Mouse (Mus musculus) C2C12 (cell line): ENCODE results near the gene Kcnd2. TPM values are rescaled to one million over a fixed set of nuclear protein-coding genes. Genes with fewer than 3 reads are reported as not detected.

Experiments used
- H3K27me3 ChIP-seq: one replicate; pipeline ENCODE4 v1.6.1; 2011; ENCODE audit not compliant: control insufficient read depth, insufficient read depth, insufficient read length
- H3K36me3 ChIP-seq: one replicate; pipeline ENCODE4 v1.6.1; 2011; ENCODE audit not compliant: control insufficient read depth, insufficient read depth
- H3K4me3 ChIP-seq: one replicate; pipeline ENCODE4 v1.5.1; 2011; ENCODE audit warnings: mild to moderate bottlenecking, control low read depth; ENCODE audit not compliant: poor library complexity, insufficient read depth, severe bottlenecking
- H3K79me2 ChIP-seq: one replicate; pipeline ENCODE4 v1.6.1; 2011; ENCODE audit not compliant: control insufficient read depth, insufficient read depth
- H3K79me3 ChIP-seq: one replicate; pipeline ENCODE4 v1.6.1; 2011; ENCODE audit warnings: low read depth, control low read depth
- H3ac ChIP-seq: one replicate; pipeline ENCODE3; 2011; ENCODE audit warnings: low read depth; ENCODE audit not compliant: control insufficient read depth, insufficient read length
- CEBPB ChIP-seq: IDR thresholded peaks from one replicate; pipeline ENCODE4 v1.6.1; 2011; ENCODE audit warnings: low read depth, mild to moderate bottlenecking, control low read depth, moderate library complexity
- CTCF ChIP-seq: IDR thresholded peaks from one replicate; pipeline ENCODE4 v1.5.1; 2011; ENCODE audit not compliant: control insufficient read depth, insufficient read depth, insufficient read length
- FOSL1 ChIP-seq: IDR thresholded peaks from one replicate; pipeline ENCODE4 v1.8.0; 2011; ENCODE audit warnings: mild to moderate bottlenecking, low read length; ENCODE audit not compliant: poor library complexity, insufficient read depth, severe bottlenecking
- MAX ChIP-seq: IDR thresholded peaks from one replicate; pipeline ENCODE4 v1.6.1; 2011; ENCODE audit warnings: mild to moderate bottlenecking, control low read depth
- MYOD1 ChIP-seq: IDR thresholded peaks from one replicate; pipeline ENCODE4 v1.6.1; 2011; ENCODE audit warnings: low read depth; ENCODE audit not compliant: control insufficient read depth, insufficient read length
- MYOG ChIP-seq: IDR thresholded peaks from one replicate; pipeline ENCODE4 v1.6.1; 2011; ENCODE audit not compliant: control insufficient read depth, insufficient read length; ENCODE audit errors: extremely low read depth
- USF1 ChIP-seq: IDR thresholded peaks from one replicate; pipeline ENCODE4 v1.6.1; 2011; ENCODE audit warnings: low read depth, mild to moderate bottlenecking, control low read depth, moderate library complexity
- polyA plus RNA-seq: library from polyadenylated mRNA; unstranded; fragments of >200 nt; fragmentation: generic; extraction: Trizol; gene quantifications from one replicate; pipeline ENCODE4 v1.2.1, GENCODE M21; 2012; ENCODE audit warnings: missing spikeins

The Kcnd2 gene
- polyA plus RNA-seq, 1 experiment = not detected

DNA sequence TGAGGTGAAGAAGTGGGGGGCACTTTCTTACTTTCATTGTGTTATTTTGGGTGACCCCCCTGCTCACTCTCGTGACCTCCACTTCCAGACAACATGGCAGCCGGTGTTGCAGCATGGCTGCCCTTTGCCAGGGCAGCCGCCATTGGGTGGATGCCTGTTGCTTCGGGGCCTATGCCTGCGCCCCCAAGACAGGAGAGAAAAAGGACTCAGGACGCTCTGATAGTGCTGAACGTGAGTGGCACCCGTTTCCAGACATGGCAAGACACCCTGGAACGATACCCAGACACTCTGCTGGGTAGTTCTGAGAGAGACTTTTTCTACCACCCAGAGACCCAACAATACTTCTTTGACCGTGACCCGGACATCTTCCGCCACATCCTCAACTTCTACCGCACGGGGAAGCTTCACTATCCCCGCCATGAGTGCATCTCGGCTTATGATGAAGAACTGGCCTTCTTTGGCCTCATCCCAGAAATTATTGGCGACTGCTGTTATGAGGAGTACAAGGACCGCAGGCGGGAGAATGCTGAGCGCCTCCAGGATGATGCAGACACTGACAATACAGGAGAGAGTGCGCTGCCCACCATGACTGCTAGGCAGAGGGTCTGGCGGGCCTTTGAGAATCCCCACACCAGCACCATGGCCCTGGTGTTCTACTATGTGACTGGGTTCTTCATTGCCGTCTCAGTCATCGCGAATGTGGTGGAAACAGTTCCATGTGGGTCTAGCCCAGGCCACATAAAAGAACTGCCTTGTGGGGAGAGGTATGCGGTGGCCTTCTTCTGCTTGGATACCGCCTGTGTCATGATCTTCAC lies 1.1 kb downstream of the Kcnd2 start:
- no peak for TF ChIP-seq CEBPB
- TF ChIP-seq MYOG = no peak
- no peak for TF ChIP-seq CTCF
- TF ChIP-seq MYOD1 = no peak
- no peak for TF ChIP-seq USF1
- TF ChIP-seq MAX = no peak
- no peaks in the 10 kb centered on the region for H3K79me2 ChIP-seq
- H3K4me3 ChIP-seq = no peak overlapping the region
- no peaks in the 10 kb centered on the region for H3K27me3 ChIP-seq
- H3ac ChIP-seq = no peak overlapping the region
- H3K36me3 ChIP-seq = no peaks in the 10 kb centered on the region
- H3K79me3 ChIP-seq = no peaks in the 10 kb centered on the region

DNA sequence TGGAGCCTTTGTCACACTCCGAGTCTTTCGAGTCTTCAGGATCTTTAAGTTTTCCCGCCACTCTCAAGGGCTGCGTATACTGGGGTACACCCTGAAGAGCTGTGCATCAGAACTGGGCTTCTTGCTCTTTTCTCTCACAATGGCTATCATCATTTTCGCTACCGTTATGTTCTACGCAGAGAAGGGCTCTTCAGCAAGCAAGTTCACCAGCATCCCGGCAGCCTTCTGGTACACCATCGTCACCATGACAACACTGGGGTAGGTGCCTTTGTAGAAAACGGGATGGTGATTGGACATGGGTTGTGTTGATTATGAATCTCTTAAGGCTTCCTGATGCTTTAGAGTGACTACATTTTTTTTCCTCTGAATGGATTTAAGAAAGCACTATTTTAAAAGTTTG lies 1.9 kb downstream of the Kcnd2 start:
- no peaks in the 10 kb centered on the region for H3K79me2 ChIP-seq
- TF ChIP-seq MYOD1 (no peak), MAX (no peak), CTCF (no peak), USF1 (no peak), FOSL1 (no peak)
- no peak overlapping the region for H3ac ChIP-seq
- H3K79me3 ChIP-seq = no peaks in the 10 kb centered on the region
- H3K27me3 ChIP-seq = no peaks in the 10 kb centered on the region
- no peaks in the 10 kb centered on the region for H3K36me3 ChIP-seq
- H3K4me3 ChIP-seq = no peak overlapping the region

DNA sequence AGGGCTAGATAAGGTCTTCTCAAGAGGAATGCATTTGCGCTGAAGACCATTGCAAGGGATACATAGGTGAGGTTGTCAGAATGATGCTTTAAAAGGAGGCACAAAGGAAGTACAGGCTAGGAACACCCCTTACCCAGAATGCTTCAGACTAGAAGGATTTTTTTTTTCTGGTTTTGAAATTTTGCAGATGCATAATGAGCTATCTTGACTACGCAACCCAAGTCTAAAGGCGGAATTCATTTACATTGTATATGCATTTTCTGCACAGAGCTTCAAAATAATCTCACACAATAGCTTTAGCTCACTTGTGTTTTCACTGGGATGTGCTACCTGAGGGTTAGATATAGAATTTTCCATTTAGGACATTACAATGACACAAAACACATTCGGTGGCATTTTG lies 10.8 kb downstream of the Kcnd2 start:
- H3K79me3 ChIP-seq = no peaks in the 10 kb centered on the region
- H3ac ChIP-seq = no peak overlapping the region

DNA sequence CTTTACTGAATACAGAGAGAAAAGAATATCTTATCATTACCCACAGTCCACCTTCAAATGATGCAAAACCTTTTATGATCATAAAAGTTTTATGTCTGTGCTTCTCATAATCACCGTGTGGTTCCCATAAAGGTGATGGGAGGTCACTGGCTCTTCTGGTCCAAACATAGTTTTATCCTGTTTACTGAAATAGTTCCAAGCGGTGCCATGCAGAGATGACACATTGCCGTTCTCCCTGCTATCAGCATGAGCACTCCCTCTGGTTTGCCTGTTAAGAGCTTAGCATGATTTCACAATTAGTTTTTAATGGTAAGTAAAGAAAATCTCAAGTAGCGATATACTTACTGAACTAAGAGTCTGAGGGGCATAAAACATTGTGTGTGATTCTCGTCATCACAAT lies 43.7 kb downstream of the Kcnd2 start:
- TF ChIP-seq CTCF (no peak), FOSL1 (no peak), MYOD1 (no peak), MAX (no peak)
- H3K4me3 ChIP-seq = no peak overlapping the region
- no peaks in the 10 kb centered on the region for H3K36me3 ChIP-seq
- H3ac ChIP-seq = no peak overlapping the region
- no peaks in the 10 kb centered on the region for H3K79me2 ChIP-seq
- no peaks in the 10 kb centered on the region for H3K27me3 ChIP-seq
- H3K79me3 ChIP-seq = no peaks in the 10 kb centered on the region

More for the DNA sequence above, 10.8 kb downstream of the Kcnd2 start:
- no peak overlapping the region for H3K4me3 ChIP-seq
- H3K27me3 ChIP-seq = no peaks in the 10 kb centered on the region
- TF ChIP-seq CTCF (no peak), CEBPB (no peak), MYOG (no peak), USF1 (no peak), MYOD1 (no peak), MAX (no peak)
- no peaks in the 10 kb centered on the region for H3K36me3 ChIP-seq
- no peaks in the 10 kb centered on the region for H3K79me2 ChIP-seq

DNA sequence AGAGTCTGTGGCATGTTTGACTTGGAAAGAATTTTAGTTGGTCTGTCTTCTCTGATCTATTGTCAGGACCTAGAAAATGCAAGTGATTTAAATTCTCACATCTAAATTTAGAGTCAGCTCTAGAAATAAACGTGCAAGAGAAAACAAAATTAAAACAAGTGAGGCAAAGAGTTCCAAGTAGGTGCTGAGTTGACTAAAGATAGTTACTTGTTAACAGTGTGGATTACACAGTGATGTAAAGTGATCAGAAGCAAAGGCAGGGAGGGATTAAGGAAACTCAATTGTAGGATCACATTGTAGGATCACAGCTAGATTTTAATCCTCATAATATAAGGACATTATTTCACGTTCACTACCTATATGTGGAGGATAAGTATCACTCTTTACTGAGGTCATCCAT lies 52.6 kb downstream of the Kcnd2 start:
- Histone ChIP-seq H3K4me3 (no peak overlapping the region), H3K79me3 (no peaks in the 10 kb centered on the region), H3ac (no peak overlapping the region), H3K79me2 (no peaks in the 10 kb centered on the region), H3K27me3 (no peaks in the 10 kb centered on the region), H3K36me3 (no peaks in the 10 kb centered on the region)
- TF ChIP-seq MAX = no peak
- no peak for TF ChIP-seq CEBPB
- TF ChIP-seq FOSL1 = no peak
- TF ChIP-seq MYOG = no peak
- TF ChIP-seq USF1 = no peak
- no peak for TF ChIP-seq MYOD1
- TF ChIP-seq CTCF = no peak

DNA sequence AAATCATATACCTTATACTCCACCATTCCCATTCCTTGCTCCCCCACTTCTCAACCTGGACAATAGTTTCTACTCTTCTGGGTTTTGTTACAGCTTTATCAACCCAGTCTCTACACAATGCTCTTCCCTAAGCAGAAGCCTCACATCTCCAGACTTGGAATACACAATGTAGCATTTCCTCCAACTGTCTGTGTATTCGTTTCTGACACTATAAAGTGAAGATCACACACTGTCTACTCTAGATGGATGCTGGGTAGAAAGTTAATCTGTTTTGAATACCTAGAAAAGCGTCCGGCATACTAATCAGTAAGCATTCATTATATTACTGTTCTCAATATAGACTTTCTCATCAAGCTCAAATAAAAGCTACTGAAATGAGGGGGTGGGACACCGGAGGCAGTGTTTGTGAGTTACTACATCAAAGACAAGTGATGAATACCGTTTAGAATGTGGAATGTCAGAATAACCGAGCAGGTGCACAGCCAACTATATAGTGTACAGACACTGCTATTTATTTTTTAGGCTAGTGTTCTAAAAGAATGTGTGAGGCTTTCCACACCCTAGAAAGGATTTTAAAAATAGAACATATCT lies 62.1 kb downstream of the Kcnd2 start:
- no peaks in the 10 kb centered on the region for H3K79me2 ChIP-seq
- no peak overlapping the region for H3K4me3 ChIP-seq
- no peaks in the 10 kb centered on the region for H3K79me3 ChIP-seq
- no peaks in the 10 kb centered on the region for H3K27me3 ChIP-seq
- no peak overlapping the region for H3ac ChIP-seq
- TF ChIP-seq CEBPB (no peak), FOSL1 (no peak), MYOD1 (no peak), USF1 (no peak), MAX (no peak), CTCF (no peak), MYOG (no peak)
- H3K36me3 ChIP-seq = no peaks in the 10 kb centered on the region
